Mouse (Mus musculus): ENCODE measurements around the gene Prpsap1. TPM values are rescaled to one million over a fixed set of nuclear protein-coding genes. Genes with fewer than 3 reads are reported as not detected.
"Not testable (repeated sequence)": the region's sequence is repeated elsewhere in the genome, so short reads cannot be mapped to it uniquely, and the experiment has no call there.

Gene Prpsap1
- polyA plus RNA-seq, 3 experiments from 2014 or later = 23.4 to 58.2 (median 50.6) TPM

DNA sequence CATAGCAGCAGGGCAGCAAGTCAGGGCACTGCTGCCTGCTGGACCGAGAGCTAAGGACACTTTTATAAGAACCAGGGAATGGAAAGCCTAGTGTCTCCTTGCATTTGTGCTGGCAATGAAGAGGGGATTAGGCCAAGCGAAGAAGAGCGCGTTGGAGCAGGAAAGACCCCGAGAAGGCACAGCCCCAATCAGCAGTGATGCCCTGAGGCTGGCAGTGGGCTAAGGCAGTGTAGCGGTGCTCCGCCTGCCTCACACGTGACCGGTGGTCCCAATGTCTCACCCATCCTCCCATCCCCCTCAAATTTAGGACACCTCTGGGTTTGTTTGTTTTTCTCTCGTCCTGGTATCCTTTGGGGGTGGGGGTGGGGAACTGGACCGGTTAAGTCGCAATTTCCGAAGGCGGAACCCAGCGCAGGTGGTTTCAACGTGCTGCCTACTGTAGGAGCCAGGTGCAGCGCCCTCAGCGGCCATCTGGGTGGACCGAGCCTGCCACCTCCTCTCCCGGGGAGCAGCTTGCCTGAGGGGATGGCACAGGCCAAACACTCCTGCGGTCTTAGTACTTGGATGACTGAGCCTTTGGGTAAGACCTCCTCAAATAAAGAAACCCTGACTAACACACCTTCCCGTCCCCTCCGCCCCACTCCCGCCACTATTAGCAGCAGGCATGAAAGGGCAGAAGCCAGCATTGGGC is 21.5 kb upstream of the Prpsap1 start:
- no peak for ATAC-seq

DNA sequence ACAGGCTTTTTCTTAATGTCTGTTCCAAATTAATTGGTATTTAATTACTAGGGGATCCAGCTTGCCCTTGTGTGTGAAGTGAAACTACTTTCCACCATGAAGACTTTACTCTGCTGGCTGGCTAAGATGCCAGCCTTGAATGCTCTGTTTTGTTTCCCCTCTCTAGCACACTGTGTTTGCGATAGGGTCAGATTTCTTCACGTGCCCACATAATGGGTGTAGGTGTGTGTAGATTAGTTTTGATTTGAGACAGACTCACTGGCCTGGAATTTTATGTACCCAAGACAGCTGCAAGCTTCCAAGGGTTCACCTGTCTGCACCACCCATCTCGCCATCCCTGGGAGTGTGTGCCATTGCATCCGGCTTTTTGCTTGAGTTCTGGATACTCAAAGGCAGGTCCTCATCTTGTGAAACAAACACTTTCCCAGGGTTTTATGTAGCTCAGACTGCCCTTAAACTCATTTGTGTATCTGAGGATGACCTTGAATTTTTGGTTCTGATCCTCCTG is 19.6 kb upstream of the Prpsap1 start:
- ATAC-seq = no peak

DNA sequence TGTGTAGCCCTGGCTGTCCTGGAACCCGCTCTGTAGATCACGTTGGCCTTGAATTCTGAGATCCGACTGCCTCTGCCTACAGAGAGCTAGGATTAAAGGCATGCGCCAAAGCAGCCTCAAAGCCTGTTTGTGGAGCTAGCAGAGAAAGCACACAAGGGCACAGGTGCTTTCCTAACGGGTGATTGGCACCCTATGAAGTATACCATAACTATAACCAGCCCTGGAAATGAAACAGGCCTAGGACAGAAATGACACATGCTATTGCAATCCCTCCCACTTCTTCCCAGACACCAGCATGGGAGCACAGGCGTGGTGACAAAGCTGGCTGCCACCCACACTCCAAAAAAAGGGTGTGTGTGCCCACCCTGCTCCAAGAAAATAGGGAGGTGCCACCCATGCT is 19.0 kb upstream of the Prpsap1 start:
- no peak for ATAC-seq

DNA sequence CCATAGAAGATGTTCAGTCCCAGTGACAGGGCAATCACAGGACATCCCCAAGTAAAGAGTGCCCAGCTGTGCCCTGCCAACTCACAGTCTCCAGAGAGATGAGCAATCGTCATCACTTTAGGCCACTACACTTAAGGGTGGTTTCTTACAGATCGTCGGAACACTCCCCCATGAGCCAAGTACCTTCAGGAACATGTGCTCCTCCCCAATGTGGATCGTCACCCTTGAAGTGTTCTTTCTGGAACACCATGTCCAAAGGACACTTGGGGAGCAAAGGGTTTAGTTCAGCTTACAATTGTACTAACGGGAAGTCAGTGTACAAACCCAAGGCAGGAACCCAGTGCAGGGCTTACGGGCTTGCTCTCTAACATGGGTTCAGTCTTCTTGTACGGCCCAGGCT is 18.2 kb upstream of the Prpsap1 start:
- no peak for ATAC-seq

DNA sequence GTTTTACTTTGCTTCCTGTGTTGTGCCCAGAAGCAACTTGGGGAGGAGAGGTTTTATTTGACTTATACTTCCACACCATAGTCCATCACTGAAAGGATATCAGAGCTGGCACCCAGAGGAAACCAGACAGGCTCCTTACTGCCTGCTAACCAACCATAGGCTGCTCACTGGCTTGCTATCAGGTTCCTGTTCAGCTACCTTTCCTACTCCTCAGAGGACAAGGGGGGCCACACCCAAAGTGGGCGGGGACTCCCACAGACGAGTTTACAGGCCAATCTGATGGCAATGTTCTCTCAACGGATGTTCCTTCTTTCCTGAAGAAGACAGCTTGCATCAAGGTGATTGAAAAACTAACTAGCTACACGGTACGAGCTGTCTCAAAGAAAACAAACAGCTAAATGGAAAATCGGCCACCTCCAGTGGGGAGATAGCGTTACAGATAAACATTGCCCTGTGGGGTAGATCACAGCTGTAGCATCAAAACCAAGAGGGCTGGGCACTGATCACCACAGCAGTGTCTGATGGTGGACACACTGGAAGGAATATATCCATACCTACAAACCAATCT is 17.4 kb upstream of the Prpsap1 start:
- no peak for ATAC-seq

DNA sequence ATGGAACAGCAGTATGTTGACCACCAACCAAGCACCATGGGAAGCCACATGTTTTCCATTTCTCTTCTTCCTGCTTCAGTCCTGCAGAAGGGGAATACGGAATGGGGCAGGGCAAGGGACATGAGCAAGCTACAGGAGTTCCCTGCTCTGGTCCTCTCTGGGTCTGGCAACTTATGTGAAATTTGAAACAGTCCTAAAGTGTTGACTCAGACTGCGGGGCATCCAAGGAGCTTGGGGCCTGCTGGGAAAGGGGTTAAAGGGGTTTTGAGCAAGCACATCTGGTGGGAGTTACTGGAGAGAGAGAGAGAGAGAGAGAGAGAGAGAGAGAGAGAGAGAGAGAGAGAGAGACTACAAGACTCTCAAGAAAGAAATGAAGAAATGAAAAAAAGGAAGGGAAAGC is 14.7 kb upstream of the Prpsap1 start:
- no peak for ATAC-seq

DNA sequence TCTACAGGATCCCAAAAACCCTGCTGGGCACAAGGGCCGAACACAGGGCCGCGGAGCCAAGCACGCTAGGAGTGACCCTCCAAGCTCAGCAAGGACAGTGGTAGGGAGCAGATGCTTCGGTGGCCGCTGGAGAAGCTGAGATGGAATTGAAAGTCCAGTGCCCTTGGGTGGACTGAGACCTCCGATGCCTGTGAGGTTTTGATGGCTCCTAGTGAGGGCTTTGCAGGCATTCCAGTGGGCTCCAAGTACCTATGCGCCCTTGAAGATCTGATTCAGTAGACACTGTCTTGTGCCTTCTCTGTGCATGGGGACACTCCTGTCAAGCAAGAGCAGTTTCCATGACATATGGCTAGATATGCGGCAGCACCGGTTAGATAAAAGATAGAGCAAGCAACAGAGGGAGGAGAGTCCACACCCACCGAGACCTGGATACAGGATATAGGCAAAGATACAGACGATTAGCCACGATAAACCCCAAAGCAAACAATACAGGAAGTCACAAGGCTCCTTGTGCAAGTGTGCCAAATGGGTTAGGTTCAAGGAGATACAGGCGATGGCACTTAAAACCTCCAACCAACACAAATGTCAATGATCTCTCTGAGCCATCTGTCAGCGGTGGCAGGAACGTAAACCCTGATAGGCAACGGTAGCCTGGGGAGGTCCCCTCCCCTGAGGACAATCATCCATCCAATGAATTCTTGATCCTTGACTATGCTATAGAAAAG is 12.3 kb upstream of the Prpsap1 start:
- no peak for ATAC-seq

DNA sequence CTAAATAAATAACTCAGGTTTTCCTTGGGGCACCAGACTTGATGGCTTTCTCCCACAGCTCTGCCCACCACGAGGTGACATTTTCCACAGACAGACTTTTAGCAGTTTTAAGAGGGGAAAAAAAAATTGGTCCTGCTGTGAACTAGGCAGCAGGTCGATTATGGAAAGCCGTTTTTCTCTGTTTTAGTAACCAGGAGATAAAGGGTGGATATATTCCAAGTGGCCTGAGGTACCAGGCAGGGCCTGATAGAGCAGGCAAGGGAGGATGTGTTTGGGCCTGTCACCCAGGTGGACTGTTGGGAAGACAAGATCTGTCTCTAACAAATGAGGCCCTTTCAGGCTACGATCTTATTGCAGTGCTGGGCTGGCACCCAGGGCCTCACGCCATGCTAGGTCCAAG is 11.6 kb upstream of the Prpsap1 start:
- ATAC-seq = no peak

DNA sequence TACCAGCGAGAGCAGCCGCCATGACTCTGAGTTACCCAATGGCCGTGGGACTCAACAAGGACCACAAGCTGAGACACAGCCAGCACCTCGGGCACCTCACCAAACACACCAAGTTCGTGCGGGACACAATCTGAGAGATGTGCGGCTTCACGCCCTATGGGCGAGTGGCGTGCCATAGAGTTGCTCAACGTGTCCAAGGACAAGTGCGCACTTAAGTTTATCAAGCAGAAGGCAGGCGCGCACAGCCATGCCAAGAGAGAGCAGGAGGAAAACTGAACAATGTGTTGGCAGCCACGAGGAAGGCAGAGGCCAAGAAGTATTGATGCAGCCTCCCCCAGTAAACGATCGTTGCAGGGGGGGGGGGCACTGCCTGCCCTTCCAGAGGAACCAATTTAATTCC is 10.5 kb upstream of the Prpsap1 start:
- no peak for ATAC-seq

DNA sequence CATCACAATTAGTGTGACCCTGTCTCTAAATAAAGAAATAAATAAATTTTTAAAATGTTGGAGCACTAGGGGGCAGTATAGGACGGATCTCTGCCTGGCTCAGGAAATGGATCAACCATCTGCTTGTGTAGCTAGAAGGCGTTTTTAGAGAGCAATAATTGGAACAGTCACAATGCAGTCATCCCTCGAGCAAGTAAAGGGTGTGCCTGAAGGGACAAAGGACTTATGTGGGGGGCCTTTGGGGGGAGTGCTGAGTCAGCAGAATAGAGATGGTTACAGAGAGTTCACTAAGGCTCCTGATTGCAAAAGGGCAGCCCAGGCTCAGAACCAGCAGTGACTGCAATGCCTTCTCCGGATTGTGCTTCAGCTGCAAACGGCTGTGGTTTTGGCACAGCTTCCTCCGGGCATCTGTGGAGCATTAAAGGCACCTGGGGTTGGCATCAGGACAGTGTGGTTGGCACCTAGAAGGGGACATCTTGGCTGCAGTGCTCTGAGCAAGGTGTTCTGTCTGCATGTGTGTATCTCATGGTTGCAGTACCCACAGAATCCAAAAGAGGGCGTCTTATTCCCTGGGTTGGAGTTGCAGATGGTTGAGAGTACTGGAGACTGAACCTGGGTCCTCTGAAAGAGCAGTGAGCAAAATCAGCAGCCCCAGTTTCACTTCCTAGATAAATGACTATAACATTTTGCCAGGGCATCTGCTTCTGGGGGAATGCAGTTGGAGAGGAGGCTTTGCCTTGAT is 7.2 kb upstream of the Prpsap1 start:
- ATAC-seq = no peak

DNA sequence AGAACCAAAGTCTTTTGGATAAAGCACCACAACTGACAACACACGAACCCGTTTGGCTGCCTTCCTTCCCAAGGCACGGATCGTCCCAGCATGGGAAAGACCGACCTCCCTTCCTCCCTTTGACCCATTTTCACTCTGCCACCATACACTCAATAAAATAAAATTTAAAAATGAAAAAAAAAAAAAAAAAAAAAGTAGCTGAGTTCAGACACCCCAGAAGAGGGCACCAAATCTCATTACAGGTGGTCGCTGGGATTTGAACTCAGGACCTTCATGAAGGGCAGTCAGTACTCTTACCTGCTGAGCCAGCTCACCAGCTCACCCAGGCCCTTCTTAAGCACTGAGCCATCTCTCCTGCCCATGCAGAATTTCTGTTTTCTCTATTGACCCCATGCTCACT is 5.0 kb upstream of the Prpsap1 start:
- ATAC-seq = no peak

DNA sequence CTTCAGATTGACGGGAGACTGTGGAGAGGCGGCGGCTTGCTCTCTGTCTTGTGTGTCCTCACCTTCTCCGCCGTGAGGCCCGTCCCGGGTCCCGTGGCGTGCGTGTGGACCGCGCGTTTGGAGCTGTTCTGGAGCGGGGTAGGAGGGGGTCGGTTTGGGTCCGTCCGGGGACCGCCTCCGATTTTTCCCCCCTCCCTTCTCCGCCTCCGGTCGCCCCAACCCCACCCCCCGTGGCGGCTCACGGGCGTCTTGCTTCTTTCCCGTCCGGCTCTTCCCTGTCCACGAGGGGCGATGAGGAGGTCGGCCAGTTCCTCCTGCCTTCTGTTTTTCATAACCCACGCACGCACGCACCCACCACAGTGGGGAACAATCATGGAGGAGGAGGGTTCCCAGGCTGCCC is 4.6 kb upstream of the Prpsap1 start:
- no peak for ATAC-seq

DNA sequence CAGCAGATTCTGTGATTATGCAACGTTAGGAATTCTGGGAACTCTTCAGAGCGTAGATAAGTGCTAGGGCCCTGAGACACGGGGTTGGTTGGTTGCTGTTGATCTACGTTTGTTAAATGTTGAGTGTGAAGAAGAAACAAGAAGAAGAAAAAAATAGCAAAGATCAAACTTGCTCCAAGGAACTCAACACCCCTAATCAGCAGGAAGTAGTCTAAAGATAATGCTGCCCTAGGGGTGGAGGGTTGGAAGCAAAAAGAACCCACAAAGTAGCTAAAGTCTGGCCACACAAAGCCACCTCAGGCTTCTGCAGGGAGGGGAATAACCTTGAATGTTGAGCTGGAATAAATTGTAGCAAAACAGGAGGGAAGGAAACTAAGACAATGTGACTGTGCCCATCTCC is 3.3 kb upstream of the Prpsap1 start:
- ATAC-seq = no peak

DNA sequence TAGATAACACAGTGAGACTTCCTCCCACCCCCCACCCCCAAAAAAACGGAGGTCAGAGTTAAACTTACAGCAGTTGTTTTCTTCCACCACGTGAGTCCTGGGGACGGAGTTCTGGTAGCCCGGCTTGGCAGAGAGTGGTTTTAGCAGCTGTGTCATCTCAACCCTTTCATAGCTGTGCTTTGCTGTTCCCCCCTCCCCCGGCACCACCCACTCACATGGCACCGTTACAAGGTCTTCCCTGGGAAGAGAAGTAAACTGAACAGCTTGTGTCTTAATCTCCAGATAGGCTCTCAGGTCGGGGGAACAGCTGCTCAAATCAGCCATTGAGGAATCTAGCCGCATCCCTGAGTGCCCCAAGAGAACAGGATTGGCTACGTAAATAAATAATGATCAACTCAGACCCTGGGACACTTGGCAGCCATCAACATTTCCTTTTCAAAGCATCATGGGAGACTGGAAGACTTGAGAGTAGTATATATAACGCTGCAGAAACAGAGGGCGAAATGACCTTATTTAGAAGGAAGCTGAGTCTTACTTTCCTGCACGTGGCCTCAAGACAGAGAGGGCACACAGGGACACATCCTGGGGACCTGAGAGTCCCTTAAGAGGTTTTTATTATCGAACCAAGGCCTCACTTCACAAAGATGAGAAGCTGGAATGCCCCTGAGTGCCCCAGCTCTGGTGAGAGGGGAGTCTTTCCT is 622 bp upstream of the Prpsap1 start:
- ATAC-seq = no peak

DNA sequence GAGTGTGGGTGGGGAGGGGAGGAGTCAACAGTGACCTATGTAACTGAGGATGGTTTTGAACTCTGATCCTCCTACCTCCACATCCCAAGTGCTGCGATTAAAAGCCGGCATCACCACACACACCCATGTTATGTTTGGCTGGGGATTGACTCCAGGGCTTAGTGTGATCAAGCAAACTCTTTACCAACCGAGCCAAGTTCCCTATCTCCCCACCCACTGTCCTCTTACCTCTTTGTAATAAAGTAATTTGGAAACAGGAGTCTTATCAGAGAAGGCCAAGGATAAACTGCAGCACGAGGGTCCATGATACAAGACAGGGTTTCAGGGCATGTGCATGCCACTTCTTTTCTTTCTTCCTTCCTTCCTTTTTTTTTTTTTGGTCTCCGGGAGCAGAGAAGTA is 811 bp downstream of the Prpsap1 start:
- no peak for ATAC-seq

DNA sequence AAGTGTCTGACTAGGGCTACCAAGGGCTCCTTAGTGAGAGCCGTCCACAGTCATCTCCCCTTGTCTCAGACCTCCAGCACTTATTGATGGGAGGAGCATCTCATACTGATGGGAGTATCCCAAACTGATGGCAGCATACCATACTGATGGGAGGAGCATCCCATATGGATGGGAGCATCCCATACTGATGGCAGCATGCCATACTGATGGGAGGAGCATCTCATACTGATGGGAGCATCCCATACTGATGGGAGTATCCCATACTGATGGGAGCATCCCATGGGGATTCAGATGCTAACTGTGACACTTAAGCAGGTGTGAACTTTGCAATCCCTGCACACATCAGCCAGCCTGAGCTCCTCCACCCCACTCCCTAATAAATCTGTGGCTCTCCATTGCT is 1.5 kb downstream of the Prpsap1 start:
- ATAC-seq = not testable (repeated sequence)

DNA sequence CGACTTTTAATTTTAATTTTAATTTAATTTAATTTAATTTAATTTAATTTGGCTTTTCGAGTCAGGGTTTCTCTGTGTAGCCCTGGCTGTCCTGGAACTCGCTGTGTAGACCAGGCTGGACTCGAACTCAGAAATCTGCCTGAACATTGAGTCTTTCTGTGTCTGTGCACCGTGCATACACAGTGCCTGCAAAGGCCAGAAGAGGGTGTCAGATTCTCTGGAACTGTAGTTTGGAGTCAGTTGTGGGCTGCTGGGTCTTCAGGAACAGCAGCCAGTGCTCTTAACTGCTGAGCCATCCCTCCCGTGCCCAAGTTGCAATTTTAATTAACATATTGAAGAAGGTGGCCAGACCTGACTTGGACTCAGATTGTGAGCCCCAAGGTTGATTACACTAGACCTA is 2.7 kb downstream of the Prpsap1 start:
- no peak for ATAC-seq

DNA sequence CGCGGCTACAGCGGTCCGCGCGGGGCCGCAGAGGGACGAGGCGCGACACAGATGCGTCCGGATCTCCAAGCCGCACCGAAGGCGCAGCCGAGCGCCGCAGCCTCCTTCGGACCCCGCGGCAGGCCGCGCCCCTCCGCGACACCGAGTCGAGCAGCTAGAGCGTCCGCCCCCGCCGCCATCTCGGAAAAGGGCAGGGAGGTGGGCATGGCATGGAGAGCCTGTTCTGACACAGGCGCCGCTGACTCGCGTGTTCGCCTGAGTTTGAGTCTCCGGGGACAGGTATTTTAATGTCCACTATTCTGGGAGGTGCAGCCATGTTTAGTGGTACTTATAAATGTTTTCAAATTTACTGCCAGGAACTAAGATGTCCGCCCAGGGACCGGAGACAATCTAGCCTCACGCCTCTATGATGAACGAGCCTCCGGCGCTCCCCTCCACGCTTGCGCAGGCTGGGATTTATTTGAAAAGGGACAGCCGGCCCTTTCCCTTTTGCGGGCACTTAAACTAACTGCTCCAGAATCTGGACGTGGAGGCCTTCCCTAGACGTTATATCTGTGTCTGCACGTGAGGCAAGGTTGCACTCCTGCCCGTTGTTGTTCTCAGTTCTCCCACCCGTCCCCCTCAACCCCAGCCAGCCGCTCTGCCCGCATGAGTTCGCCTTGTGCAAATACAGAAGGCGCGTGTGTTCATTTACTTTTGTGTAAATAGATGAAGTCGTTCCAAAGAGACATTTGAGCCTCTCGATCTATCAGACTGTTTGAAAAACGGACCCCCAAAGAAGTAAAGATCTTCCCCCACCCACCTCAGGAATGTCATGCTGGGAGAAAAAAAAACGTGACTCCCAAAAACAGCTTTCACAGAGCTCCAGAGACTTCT is 3.5 kb downstream of the Prpsap1 start:
- peak; percentile 92 for ATAC-seq

DNA sequence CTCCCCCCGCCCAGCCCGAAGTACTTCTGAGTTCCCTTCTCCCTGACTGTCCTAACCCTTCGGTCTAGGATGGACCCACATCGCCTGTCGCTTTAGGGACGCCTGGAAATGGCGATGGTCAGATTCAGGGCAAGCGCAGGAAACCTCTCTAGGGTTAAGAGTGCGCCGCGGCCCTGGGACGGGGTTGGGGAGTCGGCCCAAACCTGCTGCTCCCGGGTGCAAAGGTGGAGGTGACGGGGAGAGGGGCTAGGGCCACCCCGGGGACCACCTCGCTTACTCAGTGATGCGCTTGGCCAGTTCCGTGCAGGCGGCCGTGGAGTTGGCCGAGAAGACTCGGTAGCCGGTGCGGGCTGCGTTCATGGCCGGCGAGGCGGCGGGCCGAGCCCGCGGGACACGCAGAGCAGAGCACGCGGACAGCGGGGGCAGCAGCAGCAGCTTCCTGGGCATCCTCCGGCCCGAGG is 4.2 kb downstream of the Prpsap1 start:
- ATAC-seq = peak; percentile 26

DNA sequence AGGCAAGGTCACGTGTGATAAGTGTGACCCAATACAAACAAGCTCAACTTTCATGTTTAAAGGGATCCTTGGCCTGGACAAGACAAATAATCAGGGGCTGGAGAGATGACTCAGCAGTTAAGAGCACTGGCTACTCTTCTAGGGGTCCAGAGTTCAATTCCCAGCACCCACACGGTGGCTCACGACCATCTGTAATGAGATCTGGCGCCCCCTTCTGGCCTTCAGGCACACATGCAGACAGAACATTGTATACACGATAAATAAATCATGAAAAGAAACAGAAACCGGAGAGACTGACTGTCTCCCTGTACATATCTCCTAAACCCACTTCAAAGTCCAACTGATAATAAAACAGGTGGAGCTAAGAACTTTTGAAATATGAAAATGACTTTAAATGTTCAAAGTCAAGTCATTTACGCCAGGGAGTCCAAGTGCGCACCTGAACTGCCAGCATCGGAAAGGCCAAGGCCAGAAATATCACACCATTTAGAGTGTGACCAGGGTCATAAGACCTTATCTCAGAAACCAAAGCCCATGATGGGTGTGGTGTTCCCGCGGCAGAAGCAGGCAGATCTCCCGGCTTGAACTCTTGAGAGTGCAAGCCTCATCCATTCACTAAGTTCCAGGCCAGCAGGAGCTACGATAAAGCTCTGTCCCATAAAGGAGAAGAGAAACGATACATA is 5.2 kb downstream of the Prpsap1 start:
- ATAC-seq = no peak

DNA sequence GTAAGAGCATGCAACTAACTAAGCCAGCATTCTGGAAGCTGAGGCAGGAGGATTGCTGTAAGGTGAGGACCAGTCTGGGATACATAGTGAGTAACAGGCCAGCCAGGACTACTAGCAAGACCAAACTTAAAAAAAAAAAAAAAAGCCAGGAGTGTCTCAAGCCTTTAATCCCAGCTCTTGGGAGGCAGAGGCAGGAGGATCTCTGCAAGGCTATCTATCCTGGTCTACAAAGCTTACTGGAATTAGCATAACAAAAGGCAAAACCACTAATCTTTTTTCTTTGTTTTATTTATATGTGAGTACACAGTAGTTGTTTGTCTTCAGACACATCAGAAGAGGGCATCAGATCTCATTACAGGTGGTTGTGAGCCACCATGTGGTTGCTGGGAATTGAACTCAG is 5.8 kb downstream of the Prpsap1 start:
- no peak for ATAC-seq

All from inflammation-experienced regulatory T-cells, adult 6 months (primary cell).